Mouse (Mus musculus) E14TG2a.4 (cell line): Measurements from ENCODE around the gene Slc4a1.

Experiments used
- CTCF ChIP-seq: conservative IDR thresholded peaks from 2 replicates; pipeline ENCODE4 v1.5.1; 2014; ENCODE audit warnings: low read length
- POU5F1 ChIP-seq: IDR thresholded peaks from 2 replicates; pipeline ENCODE4 v1.6.1; 2014; ENCODE audit warnings: low read length, borderline replicate concordance

- TF ChIP-seq CTCF, result no peak
- no peak for TF ChIP-seq POU5F1
These were observed 34.6 kb upstream of the Slc4a1 start for GRCm38 (mm10) chr11:102400513-102401084.
